11 mouse cellular contexts compared by ENCODE assay signal in the genomic region with DNA sequence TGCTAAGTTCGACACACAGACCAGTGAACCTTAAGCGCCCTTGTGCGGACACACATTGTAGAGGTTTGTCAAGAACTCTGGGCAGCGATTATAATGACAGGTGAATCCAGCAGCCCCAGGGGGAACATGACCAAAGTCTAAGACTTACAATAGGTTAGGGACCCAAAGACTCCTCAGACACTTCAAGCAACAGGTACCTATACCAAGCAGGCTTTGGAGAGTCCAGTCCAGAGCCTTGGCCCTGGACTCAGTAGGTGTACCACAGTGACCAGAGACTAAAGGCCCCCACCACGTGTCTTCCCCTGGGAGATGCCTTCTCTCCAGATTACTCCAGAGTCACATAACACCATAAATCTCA. TPM values are rescaled to one million over a fixed set of nuclear protein-coding genes. Genes with fewer than 3 reads are reported as not detected.
DNase-seq lines count a peak whose midpoint lies in the region; ATAC-seq and TF ChIP-seq lines count a peak whose summit lies in the region.
"Had no signal": no experiment of that assay in that cellular context is flagged by ENCODE, and none has a peak within 500 bp of the region (broad histone marks: within the 10 kb centered on the region; RNA-seq: fewer than 3 reads in every experiment).

No protein-coding gene starts in this region.

- TF ChIP-seq CTCF in hindbrain, postnatal 0 days (IDR thresholded peaks at IDR 0.05; ENCODE audit: low read depth) = no peak
- no peak for TF ChIP-seq CTCF in kidney, adult 2 months (conservative IDR thresholded peaks at IDR 0.05; ENCODE audit: insufficient read depth, insufficient read length, low read depth, low read length)

- H3K36me3 ChIP-seq in hindbrain, embryonic 11.5 days (ENCODE audit: control insufficient read depth, insufficient read depth, low read length) = no peaks in the 10 kb centered on the region
- H3K36me3 ChIP-seq in hindbrain, postnatal 0 days (ENCODE audit: insufficient read depth, low read length) = no peaks in the 10 kb centered on the region
- H3K36me3 ChIP-seq in forebrain, embryonic 11.5 days (ENCODE audit: control insufficient read depth, insufficient read depth, low read length) = no peaks in the 10 kb centered on the region
- no peaks in the 10 kb centered on the region for H3K36me3 ChIP-seq in kidney, adult 2 months (ENCODE audit: control insufficient read depth, insufficient read depth, low read length)
- H3K36me3 ChIP-seq: limb, embryonic 15.5 days had no signal

- H3K9ac ChIP-seq in hindbrain, embryonic 11.5 days (ENCODE audit: low read depth, low read length) = peak overlapping the region; percentile 94
- H3K9ac ChIP-seq in hindbrain, postnatal 0 days (replicated peaks; ENCODE audit: low read length) = no peak overlapping the region
- peak overlapping the region; percentile 96 for H3K9ac ChIP-seq in forebrain, embryonic 11.5 days (ENCODE audit: low read length)

- peak; percentile 54 for DNase-seq in hindbrain, embryonic 11.5 days (ENCODE audit: low spot score)
- DNase-seq in hindbrain, postnatal 0 days (ENCODE audit: low spot score) = no peak
- DNase-seq in forebrain, embryonic 11.5 days (ENCODE audit: low spot score) = no peak
- DNase-seq in kidney, adult 2 months = peak; percentile 75
- peak; percentile 50 for DNase-seq in neural tube, embryonic 10.5 days (ENCODE audit: extremely low spot score, low spot score)
- no peak for DNase-seq in testis, postnatal 10 days (ENCODE audit: low spot score)
- no peak for DNase-seq in gastrocnemius, postnatal 4 days (ENCODE audit: low spot score in 2 of 2)
- DNase-seq in lung, postnatal 4 days = no peak

- no peak for ATAC-seq in hindbrain, embryonic 11.5 days (ENCODE audit: low FRiP score)
- ATAC-seq in hindbrain, postnatal 0 days = no peak
- ATAC-seq in forebrain, embryonic 11.5 days (replicated peaks; ENCODE audit: low FRiP score) = no peak

- no peak for TF ChIP-seq POLR2A in kidney, adult 2 months (IDR thresholded peaks at IDR 0.05; ENCODE audit: low read depth, low read length)

- no peak overlapping the region for H3K27ac ChIP-seq in hindbrain, embryonic 11.5 days (ENCODE audit: low read depth, low read length)
- no peak overlapping the region for H3K27ac ChIP-seq in hindbrain, postnatal 0 days
- H3K27ac ChIP-seq in forebrain, embryonic 11.5 days (ENCODE audit: low read depth, low read length) = no peak overlapping the region
- peak overlapping the region; percentile 56 for H3K27ac ChIP-seq in kidney, adult 2 months (ENCODE audit: insufficient read depth, low read depth, low read length)
- H3K27ac ChIP-seq: limb, embryonic 15.5 days had no signal

- H3K27me3 ChIP-seq in hindbrain, embryonic 11.5 days (ENCODE audit: control insufficient read depth, insufficient read depth, low read length) = no peaks in the 10 kb centered on the region
- no peaks in the 10 kb centered on the region for H3K27me3 ChIP-seq in hindbrain, postnatal 0 days (ENCODE audit: insufficient read depth, low read length)
- H3K27me3 ChIP-seq in forebrain, embryonic 11.5 days (ENCODE audit: control insufficient read depth, insufficient read depth, low read length) = no peaks in the 10 kb centered on the region
- no peaks in the 10 kb centered on the region for H3K27me3 ChIP-seq in kidney, adult 2 months (replicated peaks; ENCODE audit: control insufficient read depth, insufficient read depth, low read length)
- H3K27me3 ChIP-seq: limb, embryonic 15.5 days had no signal

- peak overlapping the region; percentile 97 for H3K4me2 ChIP-seq in hindbrain, embryonic 11.5 days (replicated peaks; ENCODE audit: low read depth, low read length)
- no peak overlapping the region; the same call in 1 of the 2 replicates for H3K4me2 ChIP-seq in hindbrain, postnatal 0 days (ENCODE audit: low read depth, low read length)
- H3K4me2 ChIP-seq in forebrain, embryonic 11.5 days (ENCODE audit: low read depth, low read length, severe bottlenecking) = peak overlapping the region; percentile 99

- H3K4me1 ChIP-seq in hindbrain, embryonic 11.5 days (replicated peaks; ENCODE audit: control insufficient read depth, insufficient read depth, low read length) = peaks cover 15% of the 10 kb centered on the region
- H3K4me1 ChIP-seq in hindbrain, postnatal 0 days (ENCODE audit: insufficient read depth, low read length) = peaks cover 11% of the 10 kb centered on the region
- peaks cover 33% of the 10 kb centered on the region for H3K4me1 ChIP-seq in forebrain, embryonic 11.5 days (replicated peaks; ENCODE audit: control insufficient read depth, insufficient read depth, low read length)
- peaks cover 14% of the 10 kb centered on the region; the same call in 1 of the 2 replicates for H3K4me1 ChIP-seq in kidney, adult 2 months (ENCODE audit: control insufficient read depth, insufficient read depth, low read length)

- no peak overlapping the region for H3K4me3 ChIP-seq in hindbrain, embryonic 11.5 days (ENCODE audit: low read depth, low read length)
- H3K4me3 ChIP-seq in hindbrain, postnatal 0 days (ENCODE audit: low read length) = no peak overlapping the region
- H3K4me3 ChIP-seq in forebrain, embryonic 11.5 days (ENCODE audit: low read depth, low read length) = no peak overlapping the region; the same call in 1 of the 2 replicates
- no peak overlapping the region for H3K4me3 ChIP-seq in kidney, adult 2 months (ENCODE audit: insufficient read depth, low read depth, low read length)

- H3K9me3 ChIP-seq in hindbrain, embryonic 11.5 days (ENCODE audit: control insufficient read depth, low read length) = no peaks in the 10 kb centered on the region
- no peaks in the 10 kb centered on the region for H3K9me3 ChIP-seq in hindbrain, postnatal 0 days (ENCODE audit: low read length)
- H3K9me3 ChIP-seq in forebrain, embryonic 11.5 days (ENCODE audit: control insufficient read depth, low read length) = no peaks in the 10 kb centered on the region
- H3K9me3 ChIP-seq: limb, embryonic 15.5 days had no signal

- WGBS in hindbrain, embryonic 11.5 days = 31% methylated on average over 5 of the region's 5 CpGs
- 59% methylated on average over 5 of the region's 5 CpGs for WGBS in hindbrain, postnatal 0 days
- WGBS in forebrain, embryonic 11.5 days = 18% methylated on average over 5 of the region's 5 CpGs
- WGBS in kidney, adult 2 months = 56% methylated on average over 5 of the region's 5 CpGs

RNA-seq across cellular contexts. Expression of a gene that starts 5.0 kb away (rescaled TPM):
- 8.5 and 10.7 TPM in 2 replicates for polyA plus RNA-seq in hindbrain, embryonic 11.5 days (2014; fragmentation: Nextera tagmentation; extraction: Ambion mirVana)
- total RNA-seq in hindbrain, postnatal 0 days (2014; rRNA removed) = 2.3 and 3.7 TPM in 2 replicates
- polyA plus RNA-seq in hindbrain, postnatal 0 days (2015; fragmentation: Nextera tagmentation; extraction: Ambion mirVana) = 9.0 and 9.9 TPM in 2 replicates
- 12.2 and 15.4 TPM in 2 replicates for polyA plus RNA-seq in forebrain, embryonic 11.5 days (2014; fragmentation: Nextera tagmentation; extraction: Ambion mirVana)
- polyA plus RNA-seq in kidney, adult 2 months (2012; rRNA removed) = 1.7 and 2.8 TPM in 2 replicates
- 1 to 10 TPM; 5.3 to 6.5 TPM for total RNA-seq in gastrocnemius, postnatal 4 days (2021)

RNA-seq across cellular contexts. Expression of a gene that starts 16.3 kb away (rescaled TPM):
- 19.6 and 20.1 TPM in 2 replicates for polyA plus RNA-seq in hindbrain, embryonic 11.5 days (2014; fragmentation: Nextera tagmentation; extraction: Ambion mirVana)
- total RNA-seq in hindbrain, postnatal 0 days (2014; rRNA removed) = 14.1 and 22.7 TPM in 2 replicates
- polyA plus RNA-seq in hindbrain, postnatal 0 days (2015; fragmentation: Nextera tagmentation; extraction: Ambion mirVana) = 4.4 and 5.0 TPM in 2 replicates
- 20.2 and 23.3 TPM in 2 replicates for polyA plus RNA-seq in forebrain, embryonic 11.5 days (2014; fragmentation: Nextera tagmentation; extraction: Ambion mirVana)
- 2.4 and 3.7 TPM in 2 replicates for polyA plus RNA-seq in kidney, adult 2 months (2012; rRNA removed)
- 1 to 10 TPM; 4.6 to 4.9 TPM for total RNA-seq in gastrocnemius, postnatal 4 days (2021)

RNA-seq across cellular contexts. Expression of a gene that starts 22.5 kb away (rescaled TPM):
- polyA plus RNA-seq in hindbrain, embryonic 11.5 days (2014; fragmentation: Nextera tagmentation; extraction: Ambion mirVana) = 48.0 and 62.2 TPM in 2 replicates
- 20.1 and 25.6 TPM in 2 replicates for total RNA-seq in hindbrain, postnatal 0 days (2014; rRNA removed)
- 30.0 and 34.6 TPM in 2 replicates for polyA plus RNA-seq in hindbrain, postnatal 0 days (2015; fragmentation: Nextera tagmentation; extraction: Ambion mirVana)
- 52.9 and 54.2 TPM in 2 replicates for polyA plus RNA-seq in forebrain, embryonic 11.5 days (2014; fragmentation: Nextera tagmentation; extraction: Ambion mirVana)
- 29.3 and 32.7 TPM in 2 replicates for polyA plus RNA-seq in kidney, adult 2 months (2012; rRNA removed)
- total RNA-seq in gastrocnemius, postnatal 4 days (2021) = 10 to 100 TPM; 34.5 to 42.5 TPM

RNA-seq across cellular contexts. Expression of a gene that starts 35.8 kb away (rescaled TPM):
- not detected in 2 replicates for polyA plus RNA-seq in hindbrain, embryonic 11.5 days (2014; fragmentation: Nextera tagmentation; extraction: Ambion mirVana)
- not detected in 2 replicates for total RNA-seq in hindbrain, postnatal 0 days (2014; rRNA removed)
- not detected in 2 replicates for polyA plus RNA-seq in hindbrain, postnatal 0 days (2015; fragmentation: Nextera tagmentation; extraction: Ambion mirVana)
- polyA plus RNA-seq in forebrain, embryonic 11.5 days (2014; fragmentation: Nextera tagmentation; extraction: Ambion mirVana) = not detected in 2 replicates
- 0.41 TPM in 1 of 2 replicates, not detected in the other for polyA plus RNA-seq in kidney, adult 2 months (2012; rRNA removed)
- total RNA-seq in gastrocnemius, postnatal 4 days (2021) = not detected
- total RNA-seq: heart, postnatal 10 days had no signal
- polyA plus RNA-seq: cortical plate, adult 2 months; limb, embryonic 15.5 days had no signal

Comparison
In these comparisons a context has a peak if more than half of its experiments do, and no peak if none do; other contexts are left out.
1. DNase-seq: peak in hindbrain, embryonic 11.5 days (single experiment), kidney, adult 2 months (single experiment) and neural tube, embryonic 10.5 days (single experiment); none in hindbrain, postnatal 0 days (single experiment), forebrain, embryonic 11.5 days (single experiment), testis, postnatal 10 days (single experiment), gastrocnemius, postnatal 4 days (0 of 2) and lung, postnatal 4 days (0 of 2).